25 mouse cellular contexts compared by ENCODE assay signal in the genomic region with DNA sequence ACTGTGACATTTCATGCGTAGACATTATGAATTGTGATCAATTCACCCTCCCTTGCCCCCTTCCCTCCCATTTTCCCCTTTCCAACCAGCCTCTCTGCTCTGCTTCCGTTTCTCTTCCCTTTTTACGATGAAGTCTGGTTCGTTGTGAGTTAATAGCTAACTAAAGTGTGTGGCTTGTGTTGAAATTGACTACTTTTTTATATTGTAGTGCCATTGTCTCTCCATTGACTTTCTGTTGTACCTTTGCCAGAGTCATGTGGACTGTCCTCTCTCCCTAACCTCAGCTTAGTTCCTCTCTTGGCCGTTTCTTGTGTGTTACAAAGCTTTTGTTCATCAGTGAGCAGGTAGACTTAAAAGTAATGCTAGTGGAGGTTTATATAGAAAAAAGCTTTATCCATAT. TPM values are rescaled to one million over a fixed set of nuclear protein-coding genes. Genes with fewer than 3 reads are reported as not detected.
"Had no signal": no experiment of that assay in that cellular context is flagged by ENCODE, and none has a peak within 500 bp of the region (broad histone marks: within the 10 kb centered on the region; RNA-seq: fewer than 3 reads in every experiment).

No protein-coding gene starts in this region.

- H3K27me3 ChIP-seq: heart, embryonic 12.5 days; hindbrain, embryonic 12.5 days; intestine, embryonic 15.5 days; limb, embryonic 13.5 days; limb, embryonic 15.5 days had no signal

- H3K27ac ChIP-seq: gastrocnemius, adult 2 months; heart, embryonic 10.5 days; hindbrain, embryonic 10.5 days; hindbrain, embryonic 12.5 days; hindbrain, embryonic 14.5 days; intestine, embryonic 15.5 days; limb, embryonic 13.5 days; limb, embryonic 15.5 days had no signal

- H3K4me1 ChIP-seq: heart, embryonic 10.5 days; heart, embryonic 12.5 days; hindbrain, embryonic 10.5 days; hindbrain, embryonic 12.5 days; intestine, embryonic 15.5 days; limb, embryonic 15.5 days had no signal

- H3K9ac ChIP-seq: heart, embryonic 12.5 days; hindbrain, embryonic 12.5 days; hindbrain, embryonic 14.5 days; intestine, embryonic 15.5 days; limb, embryonic 13.5 days; limb, embryonic 15.5 days had no signal

- ATAC-seq: hindbrain, embryonic 16.5 days; inflammation-experienced regulatory T-cells, adult 6 months; intestine, embryonic 15.5 days; intestine, postnatal 0 days had no signal

- H3K4me2 ChIP-seq: heart, embryonic 12.5 days; hindbrain, embryonic 12.5 days; hindbrain, embryonic 14.5 days; intestine, embryonic 15.5 days; limb, embryonic 13.5 days; limb, embryonic 15.5 days had no signal

- H3K9me3 ChIP-seq: heart, embryonic 10.5 days; heart, embryonic 12.5 days; hindbrain, embryonic 10.5 days; hindbrain, embryonic 12.5 days; intestine, embryonic 15.5 days; limb, embryonic 13.5 days; limb, embryonic 15.5 days had no signal

- DNase-seq: gastrocnemius, adult 2 months; gastrocnemius, postnatal 10 days; gastrocnemius, postnatal 25 days; heart, adult 18-20 months; heart, postnatal 10 days; heart, postnatal 4 days; kidney, adult 18-20 months; kidney, adult 8-10 months; kidney, postnatal 10 days; kidney, postnatal 25 days; kidney, postnatal 4 days; layer of hippocampus, adult 9-11 months; layer of hippocampus, postnatal 36 days; left cerebral cortex, postnatal 4 days had no signal

- H3K4me3 ChIP-seq: gastrocnemius, adult 2 months; heart, embryonic 10.5 days; heart, embryonic 12.5 days; hindbrain, embryonic 10.5 days; hindbrain, embryonic 12.5 days; intestine, embryonic 15.5 days; limb, embryonic 13.5 days; limb, embryonic 15.5 days had no signal

RNA-seq across cellular contexts. Expression of gene Saxo2, which starts 27.7 kb away (rescaled TPM):
- polyA plus RNA-seq: inflammation-experienced regulatory T-cells, adult 6 months had no signal
